Mouse (Mus musculus) heart, embryonic 16.5 days (tissue): ENCODE data around the gene Emx1. TPM values are rescaled to one million over a fixed set of nuclear protein-coding genes. Genes with fewer than 3 reads are reported as not detected.

ENCODE experiments used
- ATAC-seq: fragments of 200-750 bp; cut with Nextera tagmentation; replicated peaks from 2 replicates; pipeline ENCODE4 v1.8.0; 2017; ENCODE audit warnings: moderate number of reproducible peaks; ENCODE audit not compliant: insufficient read depth, low FRiP score; ENCODE audit errors: extremely low read depth
- H3K27ac ChIP-seq: fragments of 300-500 bp; sonication (generic); 2 replicates; pipeline ENCODE4 v1.5.1; 2014; ENCODE audit warnings: mild to moderate bottlenecking, low read length, control low read depth, moderate library complexity
- H3K27me3 ChIP-seq: fragments of 300-500 bp; sonication (generic); 2 replicates; pipeline ENCODE4 v1.6.1; 2014; ENCODE audit warnings: low read length, mixed read lengths; ENCODE audit not compliant: control insufficient read depth, insufficient read depth
- H3K36me3 ChIP-seq: fragments of 300-500 bp; sonication (generic); 2 replicates; pipeline ENCODE4 v1.6.1; 2014; ENCODE audit not compliant: control insufficient read depth, insufficient read depth
- H3K4me1 ChIP-seq: fragments of 300-500 bp; sonication (generic); 2 replicates; pipeline ENCODE4 v1.6.1; 2014; ENCODE audit warnings: low read length, mixed read lengths; ENCODE audit not compliant: control insufficient read depth, insufficient read depth
- H3K4me2 ChIP-seq: fragments of 300-500 bp; sonication (generic); 2 replicates; pipeline ENCODE4 v1.6.1; 2014; ENCODE audit warnings: low read depth, mild to moderate bottlenecking, control low read depth, low read length
- H3K4me3 ChIP-seq: fragments of 300-500 bp; sonication (generic); 2 replicates; pipeline ENCODE4 v1.5.1; 2014; ENCODE audit warnings: mild to moderate bottlenecking, control low read depth, low read length
- H3K9ac ChIP-seq: fragments of 300-500 bp; sonication (generic); 2 replicates; pipeline ENCODE4 v1.6.1; 2014; ENCODE audit warnings: low read length, control low read depth
- H3K9me3 ChIP-seq: fragments of 300-500 bp; sonication (generic); replicated peaks from 2 replicates; pipeline ENCODE4 v1.6.1; 2016; ENCODE audit warnings: low read length; ENCODE audit not compliant: control insufficient read depth
- WGBS: fragments of 180-500 bp; shearing (Covaris S2); extraction: QIAGEN DNeasy Blood & Tissue Kit; methylation state at CpG from one replicate; pipeline ENCODE4 v1.1.7; 2014; 5-methylcytosine and 5-hydroxymethylcytosine counted together
- polyA plus RNA-seq: library from polyadenylated mRNA; unstranded; fragments of >200 nt; fragmentation: Nextera tagmentation; extraction: Ambion mirVana; gene quantifications from 2 replicates; pipeline ENCODE4 v1.2.1, GENCODE M21; 2015

Emx1 gene
- polyA plus RNA-seq, 1 experiment from 2014 or later: not detected

- WGBS: 84% methylated on average over 10 of the region's 10 CpGs
- Histone ChIP-seq H3K9ac (no peak overlapping the region), H3K4me3 (no peak overlapping the region), H3K27ac (no peak overlapping the region), H3K9me3 (no peaks in the 10 kb centered on the region), H3K27me3 (no peaks in the 10 kb centered on the region), H3K4me2 (no peak overlapping the region), H3K36me3 (no peaks in the 10 kb centered on the region), H3K4me1 (no peaks in the 10 kb centered on the region)
- ATAC-seq: no peak
These were observed 35.3 kb downstream of the Emx1 start for GRCm38 (mm10) chr6:85222551-85222950.

GRCm38 (mm10) chr6:85223498-85224150, 36.4 kb downstream of the Emx1 start:
- WGBS: 71% methylated on average over 14 of the region's 14 CpGs
- Histone ChIP-seq H3K27ac (no peak overlapping the region), H3K36me3 (no peaks in the 10 kb centered on the region), H3K4me2 (no peak overlapping the region), H3K4me1 (no peaks in the 10 kb centered on the region), H3K9ac (no peak overlapping the region), H3K4me3 (no peak overlapping the region), H3K9me3 (no peaks in the 10 kb centered on the region), H3K27me3 (no peaks in the 10 kb centered on the region)
- no peak for ATAC-seq

DNA sequence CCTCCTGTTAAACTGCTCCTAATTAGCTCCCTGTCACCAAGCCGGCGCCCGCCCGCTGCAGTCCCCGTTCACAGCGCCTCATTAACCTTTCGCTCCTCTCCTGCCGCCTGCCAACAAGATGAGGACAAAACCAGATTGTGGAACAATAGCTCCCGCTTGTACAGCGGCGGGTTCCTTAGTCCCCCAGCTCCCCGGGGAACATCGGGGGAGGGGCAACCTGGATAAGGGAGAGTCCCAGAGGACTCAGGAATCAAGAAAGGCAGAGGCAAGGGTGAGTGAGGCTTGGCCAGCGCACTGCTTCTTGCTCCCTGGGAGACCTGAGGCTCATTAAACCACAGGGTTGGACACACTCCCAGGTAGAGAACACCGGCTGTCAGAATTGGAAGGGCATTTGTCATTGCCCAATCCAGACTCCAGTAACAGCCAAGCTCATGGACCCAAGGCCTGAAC, 37.2 kb downstream of the Emx1 start:
- H3K4me2 ChIP-seq: no peak overlapping the region
- H3K4me1 ChIP-seq: no peaks in the 10 kb centered on the region
- no peaks in the 10 kb centered on the region for H3K27me3 ChIP-seq
- no peak overlapping the region for H3K4me3 ChIP-seq
- H3K9me3 ChIP-seq: no peaks in the 10 kb centered on the region
- no peak overlapping the region for H3K9ac ChIP-seq
- WGBS: 68% methylated on average over 15 of the region's 15 CpGs
- no peak overlapping the region for H3K27ac ChIP-seq
- H3K36me3 ChIP-seq: no peaks in the 10 kb centered on the region
- ATAC-seq: no peak

DNA sequence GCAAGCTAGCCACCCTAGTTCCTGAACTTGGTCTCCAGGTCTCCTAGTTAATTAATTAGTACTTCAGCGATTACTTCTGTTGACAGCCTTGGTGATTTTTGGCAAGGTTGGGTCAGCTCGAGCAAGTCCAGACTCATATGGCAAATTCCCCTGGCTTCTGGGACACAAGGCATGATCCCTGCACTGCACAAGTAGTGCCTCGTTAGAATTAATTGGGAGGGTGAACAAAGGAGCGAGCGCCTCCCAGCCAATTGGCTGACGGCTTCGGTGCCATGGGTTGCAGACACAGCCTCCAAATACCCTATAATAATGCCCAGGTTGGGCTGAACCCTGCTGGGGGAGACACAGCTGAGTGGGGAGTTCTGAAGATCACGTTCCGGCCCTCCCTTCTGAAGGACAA, 39.3 kb downstream of the Emx1 start:
- WGBS: 85% methylated on average over 9 of the region's 9 CpGs
- no peaks in the 10 kb centered on the region for H3K27me3 ChIP-seq

GRCm38 (mm10) chr6:85227520-85227919, 40.3 kb downstream of the Emx1 start:
- no peaks in the 10 kb centered on the region for H3K4me1 ChIP-seq
- 57% methylated on average over 2 of the region's 2 CpGs for WGBS
- H3K4me3 ChIP-seq: no peak overlapping the region
- H3K9ac ChIP-seq: no peak overlapping the region
- ATAC-seq: no peak
- no peak overlapping the region for H3K4me2 ChIP-seq
- no peak overlapping the region for H3K27ac ChIP-seq
- no peaks in the 10 kb centered on the region for H3K9me3 ChIP-seq
- no peaks in the 10 kb centered on the region for H3K36me3 ChIP-seq
- H3K27me3 ChIP-seq: no peaks in the 10 kb centered on the region; the same call in 1 of the 2 replicates

More for the DNA sequence above, 39.3 kb downstream of the Emx1 start:
- Histone ChIP-seq H3K27ac (no peak overlapping the region), H3K9ac (no peak overlapping the region), H3K36me3 (no peaks in the 10 kb centered on the region), H3K9me3 (no peaks in the 10 kb centered on the region), H3K4me3 (no peak overlapping the region), H3K4me2 (no peak overlapping the region), H3K4me1 (no peaks in the 10 kb centered on the region)
- no peak for ATAC-seq

GRCm38 (mm10) chr6:85230762-85231161, 43.5 kb downstream of the Emx1 start:
- 65% methylated on average over 3 of the region's 3 CpGs for WGBS
- Histone ChIP-seq H3K9ac (no peak overlapping the region), H3K27me3 (no peaks in the 10 kb centered on the region; the same call in 1 of the 2 replicates), H3K27ac (no peak overlapping the region), H3K4me2 (no peak overlapping the region), H3K9me3 (no peaks in the 10 kb centered on the region), H3K36me3 (no peaks in the 10 kb centered on the region), H3K4me3 (no peak overlapping the region), H3K4me1 (no peaks in the 10 kb centered on the region; the same call in 1 of the 2 replicates)
- no peak for ATAC-seq

DNA sequence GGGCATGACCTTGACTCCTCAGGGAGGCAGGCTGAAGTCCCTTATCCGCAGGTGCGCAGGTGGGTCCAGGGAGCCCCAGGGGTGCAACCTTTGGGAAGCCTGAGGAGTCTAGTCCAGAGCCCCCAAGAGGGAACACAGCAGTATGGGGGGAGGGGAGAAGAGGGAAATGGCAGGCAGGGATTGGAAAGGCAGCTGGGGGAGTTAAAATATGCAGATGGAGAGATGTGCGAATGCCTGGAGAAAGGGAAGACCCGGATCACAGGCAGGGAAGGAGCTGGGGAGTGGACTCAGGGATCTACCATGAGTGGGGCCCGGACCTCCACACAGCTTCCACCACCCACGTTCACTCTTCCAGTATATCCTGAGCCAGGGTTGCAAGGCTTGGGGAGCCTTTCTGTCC, 44.2 kb downstream of the Emx1 start:
- Histone ChIP-seq H3K27me3 (no peaks in the 10 kb centered on the region; the same call in 1 of the 2 replicates), H3K36me3 (no peaks in the 10 kb centered on the region), H3K9me3 (no peaks in the 10 kb centered on the region), H3K4me1 (no peaks in the 10 kb centered on the region; the same call in 1 of the 2 replicates), H3K4me3 (no peak overlapping the region), H3K27ac (no peak overlapping the region), H3K9ac (no peak overlapping the region), H3K4me2 (no peak overlapping the region)
- 38% methylated on average over 6 of the region's 6 CpGs for WGBS
- no peak for ATAC-seq

DNA sequence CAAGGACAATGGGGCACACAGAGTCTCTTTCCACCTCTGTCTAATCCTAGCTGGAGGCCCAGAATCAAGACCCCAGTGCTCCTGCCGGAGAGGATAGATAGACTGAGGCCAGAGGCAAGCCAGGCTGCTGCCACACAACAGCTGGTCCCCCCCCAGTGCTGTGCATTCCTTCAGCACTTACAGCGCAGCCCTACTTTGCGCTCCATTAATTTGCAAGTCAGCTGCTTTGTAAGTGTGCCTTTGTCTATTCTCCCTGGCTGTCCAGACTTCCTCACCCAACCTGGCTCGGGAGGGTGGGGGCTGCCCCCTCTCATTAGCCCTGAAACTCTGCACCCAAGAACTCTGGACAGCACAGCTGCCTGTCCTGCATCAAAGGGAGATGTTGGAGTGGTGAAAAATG, 44.8 kb downstream of the Emx1 start:
- H3K9ac ChIP-seq: no peak overlapping the region
- H3K27me3 ChIP-seq: no peaks in the 10 kb centered on the region; the same call in 1 of the 2 replicates
- H3K4me2 ChIP-seq: no peak overlapping the region
- H3K4me1 ChIP-seq: no peaks in the 10 kb centered on the region; the same call in 1 of the 2 replicates
- H3K36me3 ChIP-seq: no peaks in the 10 kb centered on the region
- no peak overlapping the region for H3K4me3 ChIP-seq
- no peak for ATAC-seq
- H3K27ac ChIP-seq: no peak overlapping the region
- no peaks in the 10 kb centered on the region for H3K9me3 ChIP-seq
- 71% methylated on average over 4 of the region's 4 CpGs for WGBS

DNA sequence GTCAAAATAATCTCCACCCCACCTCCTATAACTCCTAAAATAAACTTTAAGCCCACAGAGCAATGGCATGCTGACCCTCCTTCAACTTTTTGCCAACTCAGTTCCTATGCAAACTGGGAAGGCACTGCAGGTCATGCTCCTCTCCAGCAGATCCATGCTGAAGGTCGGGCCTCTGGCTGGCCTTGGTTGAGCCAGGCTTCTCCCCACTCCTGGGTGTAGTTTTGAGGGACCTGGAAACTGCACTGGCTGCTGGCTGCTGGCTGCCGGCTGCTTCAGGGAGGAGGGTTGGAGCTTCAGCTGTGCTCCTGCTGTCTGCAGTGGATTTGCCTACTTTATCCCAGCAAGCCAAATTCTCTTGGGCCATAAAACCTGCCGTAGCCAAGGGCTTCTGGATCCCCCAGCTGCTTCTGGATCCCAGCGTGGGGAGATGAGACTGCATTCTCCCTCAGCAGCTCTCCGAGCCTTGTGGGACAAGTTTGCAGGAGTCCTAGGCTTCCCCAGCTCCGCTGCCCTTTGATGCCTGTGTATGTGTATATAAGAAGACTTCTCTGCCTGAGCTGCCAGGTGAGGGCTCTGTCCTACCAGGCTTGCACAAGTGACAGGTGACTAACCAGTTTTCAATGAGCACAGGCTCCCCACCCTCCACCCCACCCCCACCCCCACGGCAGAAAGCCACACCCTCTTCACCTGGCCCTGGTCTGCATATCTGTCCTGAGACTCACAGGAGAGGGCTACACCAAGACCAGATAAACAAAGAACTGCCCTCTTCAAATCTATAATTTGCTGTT, 45.8 kb downstream of the Emx1 start:
- Histone ChIP-seq H3K4me1 (no peaks in the 10 kb centered on the region; the same call in 1 of the 2 replicates), H3K27me3 (no peaks in the 10 kb centered on the region; the same call in 1 of the 2 replicates), H3K9ac (no peak overlapping the region), H3K27ac (no peak overlapping the region), H3K4me3 (no peak overlapping the region), H3K9me3 (no peaks in the 10 kb centered on the region), H3K4me2 (no peak overlapping the region), H3K36me3 (no peaks in the 10 kb centered on the region)
- 51% methylated on average over 7 of the region's 7 CpGs for WGBS
- ATAC-seq: no peak
